Mouse (Mus musculus) cerebellum, adult 8-10 months (tissue): ENCODE results near the gene Tmem189.

Experiments
- DNase-seq: peaks from one replicate; pipeline ENCODE4 v3.0.0; 2022

The Tmem189 gene

GRCm38 (mm10) chr2:167689501-167690218 is at the start of gene Tmem189:
Tmem189 (minus strand) TSS chr2:167689822.
- peak; percentile 47 for DNase-seq

- no peak for DNase-seq
Measured at GRCm38 (mm10) chr2:167739030-167739429, 49.4 kb upstream of the Tmem189 start.

GRCm38 (mm10) chr2:167734861-167735260 is 45.2 kb upstream of the Tmem189 start:
- no peak for DNase-seq

- DNase-seq, result no peak
Measured at GRCm38 (mm10) chr2:167731149-167731548, 41.5 kb upstream of the Tmem189 start.

GRCm38 (mm10) chr2:167730036-167730435 is 40.4 kb upstream of the Tmem189 start:
- DNase-seq, result no peak

- peak; percentile 14 for DNase-seq
Measured at GRCm38 (mm10) chr2:167727161-167727560, 37.5 kb upstream of the Tmem189 start.

GRCm38 (mm10) chr2:167725879-167726278 is 36.3 kb upstream of the Tmem189 start:
- no peak for DNase-seq

- DNase-seq, result no peak
Measured at GRCm38 (mm10) chr2:167723589-167724206, 34.1 kb upstream of the Tmem189 start.

GRCm38 (mm10) chr2:167722538-167722937 is 32.9 kb upstream of the Tmem189 start:
- DNase-seq, result no peak

- DNase-seq, result no peak
Measured at GRCm38 (mm10) chr2:167721159-167721882, 31.7 kb upstream of the Tmem189 start.

- no peak for DNase-seq
Measured at GRCm38 (mm10) chr2:167719520-167719919, 29.9 kb upstream of the Tmem189 start.

- no peak for DNase-seq
Measured at GRCm38 (mm10) chr2:167717208-167717607, 27.6 kb upstream of the Tmem189 start.

GRCm38 (mm10) chr2:167715008-167715407 is 25.4 kb upstream of the Tmem189 start:
- DNase-seq, result no peak

- DNase-seq, result no peak
Measured at GRCm38 (mm10) chr2:167714298-167714697, 24.7 kb upstream of the Tmem189 start.

- DNase-seq, result no peak
Measured at GRCm38 (mm10) chr2:167712872-167713821, 23.5 kb upstream of the Tmem189 start.

- no peak for DNase-seq
Measured at GRCm38 (mm10) chr2:167710574-167710973, 21.0 kb upstream of the Tmem189 start.

- no peak for DNase-seq
Measured at GRCm38 (mm10) chr2:167709969-167710368, 20.3 kb upstream of the Tmem189 start.

- DNase-seq, result no peak
Measured at GRCm38 (mm10) chr2:167708373-167708772, 18.8 kb upstream of the Tmem189 start.

- no peak for DNase-seq
Measured at GRCm38 (mm10) chr2:167706183-167706939, 16.7 kb upstream of the Tmem189 start.

- DNase-seq, result no peak
Measured at GRCm38 (mm10) chr2:167704409-167704808, 14.8 kb upstream of the Tmem189 start.

- DNase-seq, result no peak
Measured at GRCm38 (mm10) chr2:167702126-167702525, 12.5 kb upstream of the Tmem189 start.

- DNase-seq, result no peak
Measured at GRCm38 (mm10) chr2:167701472-167701871, 11.8 kb upstream of the Tmem189 start.
